Mouse (Mus musculus): Measurements from ENCODE around the gene Gm43638.
"Not testable (repeated sequence)": the region's sequence is repeated elsewhere in the genome, so short reads cannot be mapped to it uniquely, and the experiment has no call there.

Gm43638 gene

DNA sequence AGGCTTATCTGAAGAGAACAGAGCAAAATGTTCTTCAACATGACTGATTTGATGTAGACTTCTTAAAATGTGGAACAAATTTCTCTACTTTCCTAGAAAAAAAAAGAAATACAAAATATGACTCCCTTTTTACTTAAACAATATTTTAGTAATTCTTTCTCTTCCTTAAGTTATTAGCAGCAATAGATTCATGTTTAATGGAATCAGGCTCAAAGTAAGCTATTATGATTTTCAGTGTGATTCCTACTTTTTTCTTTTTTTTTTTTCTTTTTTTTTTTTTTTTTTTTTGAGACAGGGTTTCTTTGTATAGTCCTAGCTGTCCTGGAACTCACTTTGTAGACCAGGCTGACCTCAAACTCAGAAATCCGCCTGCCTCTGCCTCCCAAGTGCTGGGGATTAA lies at the start of gene Gm43638:
Gm43638 (minus strand) TSS at position 101 of the 400 bp plus-strand sequence.
- not testable (repeated sequence) for DNase-seq (ENCODE audit: low spot score)

GRCm38 (mm10) chr5:87535994-87536644 lies 49.5 kb upstream of the Gm43638 start:
- DNase-seq (ENCODE audit: low spot score), result no peak

GRCm38 (mm10) chr5:87532288-87532687 lies 45.7 kb upstream of the Gm43638 start:
- no peak for DNase-seq (ENCODE audit: low spot score)

DNA sequence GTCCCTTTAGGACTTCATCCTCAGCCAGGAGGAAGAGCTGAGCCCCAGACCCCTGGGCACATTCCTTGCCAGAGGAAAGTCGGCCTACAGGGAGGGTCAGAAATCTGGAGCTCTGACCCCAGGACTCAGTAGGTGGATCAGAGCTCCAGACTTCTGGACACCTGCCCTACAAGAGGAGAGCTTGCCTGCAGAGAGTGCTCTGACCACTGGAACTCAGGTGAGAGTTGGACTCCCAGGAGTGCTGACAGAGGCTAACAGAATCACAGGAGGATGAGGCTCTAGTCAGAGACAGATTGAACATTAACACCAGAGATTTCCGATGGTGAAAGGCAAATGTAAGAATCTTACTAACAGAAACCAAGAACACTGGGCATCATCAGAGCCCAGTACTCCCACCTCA lies 37.0 kb upstream of the Gm43638 start:
- DNase-seq (ENCODE audit: low spot score), result not testable (repeated sequence)

- DNase-seq (ENCODE audit: low spot score), result no peak
Observed at GRCm38 (mm10) chr5:87505776-87506458, 19.3 kb upstream of the Gm43638 start.

DNA sequence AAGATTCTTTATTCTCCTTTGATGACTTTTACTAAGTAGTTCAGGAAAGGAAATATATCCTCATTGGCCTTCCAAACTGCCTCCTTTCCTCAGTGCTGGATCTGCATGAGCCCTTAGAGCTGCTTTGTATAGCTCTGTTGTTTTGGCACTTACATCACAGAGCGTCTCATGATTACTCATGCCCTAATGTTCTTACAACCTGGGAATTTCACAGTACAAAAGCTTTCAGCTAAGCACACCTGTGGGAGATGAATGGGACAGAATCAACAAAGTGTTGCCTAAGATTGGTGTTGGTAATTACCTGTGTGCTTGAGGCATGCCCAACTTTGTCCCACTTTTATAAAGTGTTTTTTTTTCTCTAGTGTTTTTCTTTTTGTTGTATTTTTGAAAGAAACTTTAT lies 16.1 kb upstream of the Gm43638 start:
- DNase-seq (ENCODE audit: low spot score), result no peak

GRCm38 (mm10) chr5:87499341-87499740 lies 12.7 kb upstream of the Gm43638 start:
- DNase-seq (ENCODE audit: low spot score), result no peak

DNA sequence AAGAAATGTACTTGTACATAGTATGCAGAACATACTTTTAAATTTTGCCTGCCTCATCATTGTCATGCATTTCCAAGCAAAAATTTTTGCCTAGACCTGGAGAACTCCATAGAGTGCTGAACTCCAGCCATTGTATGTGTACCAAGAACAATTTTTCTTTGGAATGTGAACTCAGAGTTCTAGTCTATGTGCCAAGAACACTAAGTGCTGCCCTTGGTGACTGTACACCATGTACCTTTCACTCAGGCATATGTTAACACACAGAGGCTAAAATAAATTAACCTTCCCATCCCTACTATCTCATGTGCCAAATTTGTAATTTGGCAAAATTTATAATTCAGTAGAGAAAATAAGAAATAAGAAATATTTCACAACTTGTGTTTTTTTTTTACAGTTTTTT lies 12.3 kb upstream of the Gm43638 start:
- DNase-seq (ENCODE audit: low spot score), result no peak

DNA sequence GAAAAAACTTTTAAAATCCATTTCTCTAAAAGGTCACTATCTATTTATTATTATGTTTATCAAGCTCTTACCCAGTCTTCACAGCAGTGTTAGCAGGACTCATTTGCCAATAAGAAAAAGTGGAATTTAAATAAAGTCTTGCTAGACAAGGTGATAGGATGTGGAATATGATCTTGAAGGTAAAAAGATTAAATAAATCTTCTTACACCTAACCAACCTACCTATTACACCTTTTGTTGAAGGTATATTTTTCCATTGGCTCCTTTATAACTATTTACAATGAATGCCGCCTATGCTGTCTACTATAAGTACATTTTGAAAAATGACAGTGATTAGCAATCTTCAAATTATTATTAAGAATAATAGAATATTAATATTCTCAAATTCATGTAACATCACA lies 4.2 kb upstream of the Gm43638 start, which contains the start of gene Ugt2a1:
Ugt2a1 (minus strand) TSS at position 101 of the 400 bp plus-strand sequence.
- DNase-seq (ENCODE audit: low spot score), result no peak

GRCm38 (mm10) chr5:87482160-87482559 lies 4.4 kb downstream of the Gm43638 start, which contains the start of gene Ugt2a2:
Ugt2a2 (minus strand) TSS chr5:87482260.
- no peak for DNase-seq (ENCODE audit: low spot score)

GRCm38 (mm10) chr5:87458810-87459209 lies 27.8 kb downstream of the Gm43638 start:
- DNase-seq (ENCODE audit: low spot score), result no peak

DNA sequence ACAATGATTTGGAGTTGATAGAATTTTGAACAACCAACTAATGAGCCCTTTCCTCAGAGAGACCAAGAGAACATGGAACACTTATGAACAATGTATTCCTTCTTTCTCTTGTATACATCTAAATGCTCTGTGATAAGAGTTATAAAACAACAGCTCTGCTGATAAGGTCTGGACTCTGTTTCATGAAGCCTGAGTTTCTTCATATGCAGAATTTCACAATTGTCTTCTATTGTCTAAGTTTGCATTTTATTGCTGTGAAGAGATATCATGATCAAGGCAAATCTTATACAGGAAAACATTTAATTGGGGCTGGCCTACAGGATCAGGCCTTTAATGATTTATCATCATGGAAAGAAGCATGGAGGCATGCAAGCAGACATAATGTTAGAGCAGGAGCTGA lies 28.9 kb downstream of the Gm43638 start:
- DNase-seq (ENCODE audit: low spot score), result no peak

- no peak for DNase-seq (ENCODE audit: low spot score)
Observed at GRCm38 (mm10) chr5:87456216-87456850, 30.3 kb downstream of the Gm43638 start.

DNA sequence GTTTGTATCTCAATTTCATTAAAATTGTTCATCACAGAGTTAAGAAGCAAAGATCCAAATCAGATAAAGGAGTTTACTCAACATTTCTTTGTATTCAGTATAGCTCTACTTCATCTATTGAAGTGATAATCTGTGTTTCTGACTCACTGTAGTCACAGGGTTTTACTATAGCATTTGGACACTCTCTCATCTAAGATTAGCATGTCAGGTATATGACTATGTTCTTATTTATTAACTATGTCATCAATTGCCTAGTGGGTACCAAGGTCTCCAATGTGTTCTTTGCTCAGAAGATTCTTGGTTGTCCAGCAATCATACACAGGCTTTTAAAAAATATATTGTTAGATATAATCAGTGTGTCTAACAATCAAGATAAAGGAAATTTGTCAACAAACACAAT lies 31.1 kb downstream of the Gm43638 start:
- no peak for DNase-seq (ENCODE audit: low spot score)

DNA sequence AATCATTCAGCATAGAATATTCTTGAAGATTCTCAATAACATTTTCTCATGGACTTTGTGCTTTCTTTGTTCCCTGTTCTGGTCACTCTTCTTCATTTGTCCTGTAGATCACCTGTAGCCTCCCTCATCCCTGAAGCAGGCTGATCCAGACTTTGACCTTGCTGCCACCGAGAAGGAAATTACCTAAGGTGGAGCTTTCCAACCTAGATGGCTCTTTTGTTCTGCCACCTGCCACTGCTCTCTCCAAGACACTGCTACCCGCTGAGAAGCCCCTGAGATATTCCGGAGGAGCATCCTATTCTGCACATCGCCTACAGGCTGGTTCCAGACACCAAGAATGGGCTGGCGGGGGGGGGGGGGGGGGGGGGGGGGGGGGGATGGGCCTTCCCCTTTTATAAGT lies 34.1 kb downstream of the Gm43638 start:
- not testable (repeated sequence) for DNase-seq (ENCODE audit: low spot score)

GRCm38 (mm10) chr5:87436264-87436663 lies 50.3 kb downstream of the Gm43638 start:
- peak; percentile 45 for DNase-seq (ENCODE audit: low spot score)

- DNase-seq (ENCODE audit: low spot score), result no peak
Observed at GRCm38 (mm10) chr5:87425676-87426075, 60.9 kb downstream of the Gm43638 start.

GRCm38 (mm10) chr5:87424041-87424440 lies 62.6 kb downstream of the Gm43638 start, which contains the start of gene Ugt2b38:
Ugt2b38 (minus strand) TSS chr5:87424203.
- not testable (repeated sequence) for DNase-seq (ENCODE audit: low spot score)

Data from retina, embryonic 14.5 days (tissue).